Mouse (Mus musculus) G1E-ER4 (cell line): ENCODE data around the gene Hes1. TPM values are rescaled to one million over a fixed set of nuclear protein-coding genes. Genes with fewer than 3 reads are reported as not detected.

Experiments used
- GATA1 ChIP-seq: IDR thresholded peaks from one replicate; pipeline ENCODE4 v1.8.0; 2012; ENCODE audit warnings: low read length, inconsistent platforms
- polyA plus RNA-seq: library from polyadenylated mRNA; stranded (reverse); fragments of >175 nt; gene quantifications from 2 replicates; pipeline ENCODE4 v1.2.3, GENCODE M21; 2012

Hes1 gene
- polyA plus RNA-seq = 119 and 125 TPM in 2 replicates

DNA sequence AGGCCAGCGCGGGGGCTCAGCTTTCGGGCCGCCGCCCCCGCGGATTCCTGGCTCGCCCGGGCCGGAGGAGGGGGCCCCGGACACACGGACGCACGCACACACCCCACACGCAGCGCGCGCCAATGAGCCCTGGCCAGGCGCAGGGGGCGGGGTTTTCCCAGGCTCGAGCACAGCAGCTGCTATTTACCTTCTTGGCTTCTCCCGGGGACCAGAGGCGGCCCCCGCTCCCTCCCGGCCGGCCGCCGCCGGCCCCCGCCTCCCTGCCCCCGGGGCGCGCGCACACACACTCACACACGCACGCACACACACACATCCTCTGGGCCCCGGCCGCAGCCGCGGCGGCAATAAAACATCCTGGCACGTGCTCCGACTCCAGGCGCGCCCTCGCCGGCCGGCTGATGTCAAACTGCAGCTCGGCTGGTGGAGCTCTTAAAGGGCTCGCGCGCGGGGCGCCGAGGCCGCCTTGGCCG lies at the start of gene Hes1:
Gene Hes1, plus strand, starts transcription at position 401 of the 470 bp plus-strand sequence.
- no peak for TF ChIP-seq GATA1

DNA sequence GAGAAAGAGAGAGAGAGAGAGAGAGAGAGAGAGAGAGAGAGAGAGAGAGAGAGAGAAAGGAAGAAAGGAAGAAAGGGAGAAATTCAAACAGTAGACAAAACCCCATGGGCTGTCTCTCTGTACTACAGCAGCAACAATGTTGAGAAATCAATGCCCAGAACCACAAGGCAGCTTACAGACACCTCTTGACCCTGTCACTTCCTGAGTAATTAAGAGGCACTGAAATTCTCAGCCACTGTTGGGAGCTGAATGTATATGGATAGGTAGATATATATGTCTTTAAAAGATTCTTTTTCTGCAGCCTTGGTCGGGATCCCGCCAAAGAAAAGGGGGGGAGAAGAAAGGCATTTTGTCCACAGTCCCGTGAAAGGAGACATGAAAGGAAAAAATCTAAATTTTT lies 48.1 kb upstream of the Hes1 start:
- TF ChIP-seq GATA1 = no peak

DNA sequence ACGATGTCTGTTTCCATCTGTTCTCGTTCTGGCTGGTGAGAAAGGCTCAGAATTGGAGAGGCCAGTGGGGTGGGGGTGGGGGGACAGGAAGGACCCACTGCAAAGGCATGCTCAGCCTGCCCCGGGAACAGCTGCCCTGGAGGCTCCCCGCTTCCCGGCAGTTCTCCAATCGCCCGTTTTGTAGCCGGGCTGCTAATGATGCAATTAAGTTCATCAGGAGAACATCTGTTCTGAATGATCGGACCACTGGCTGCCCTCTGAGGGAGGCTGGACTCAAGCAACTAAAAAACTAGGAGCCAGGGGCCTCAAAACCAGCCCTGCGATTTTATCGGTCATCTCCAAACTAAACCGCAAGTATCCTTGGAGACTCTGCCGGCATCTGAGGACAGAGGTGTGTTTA lies 44.1 kb upstream of the Hes1 start:
- no peak for TF ChIP-seq GATA1

DNA sequence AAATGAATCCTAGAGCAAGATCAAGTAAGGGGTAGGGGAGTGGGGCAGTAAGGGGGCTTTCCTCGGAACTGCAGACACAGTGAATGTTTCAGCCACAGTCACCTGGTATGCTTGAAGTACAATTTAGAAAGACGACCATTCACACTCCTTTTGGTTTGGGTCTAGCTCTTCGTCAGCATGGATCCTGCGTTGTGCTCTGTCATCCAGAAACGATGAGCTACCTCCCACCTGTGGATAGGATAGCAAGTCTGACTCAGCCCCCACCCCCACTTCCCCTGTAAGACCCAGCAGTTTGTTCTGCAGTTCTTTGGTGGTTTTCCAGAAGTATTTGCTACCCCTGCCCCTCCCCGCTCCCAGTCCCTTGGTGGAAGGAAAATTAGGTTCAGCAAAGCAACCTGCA lies 41.8 kb upstream of the Hes1 start:
- no peak for TF ChIP-seq GATA1

DNA sequence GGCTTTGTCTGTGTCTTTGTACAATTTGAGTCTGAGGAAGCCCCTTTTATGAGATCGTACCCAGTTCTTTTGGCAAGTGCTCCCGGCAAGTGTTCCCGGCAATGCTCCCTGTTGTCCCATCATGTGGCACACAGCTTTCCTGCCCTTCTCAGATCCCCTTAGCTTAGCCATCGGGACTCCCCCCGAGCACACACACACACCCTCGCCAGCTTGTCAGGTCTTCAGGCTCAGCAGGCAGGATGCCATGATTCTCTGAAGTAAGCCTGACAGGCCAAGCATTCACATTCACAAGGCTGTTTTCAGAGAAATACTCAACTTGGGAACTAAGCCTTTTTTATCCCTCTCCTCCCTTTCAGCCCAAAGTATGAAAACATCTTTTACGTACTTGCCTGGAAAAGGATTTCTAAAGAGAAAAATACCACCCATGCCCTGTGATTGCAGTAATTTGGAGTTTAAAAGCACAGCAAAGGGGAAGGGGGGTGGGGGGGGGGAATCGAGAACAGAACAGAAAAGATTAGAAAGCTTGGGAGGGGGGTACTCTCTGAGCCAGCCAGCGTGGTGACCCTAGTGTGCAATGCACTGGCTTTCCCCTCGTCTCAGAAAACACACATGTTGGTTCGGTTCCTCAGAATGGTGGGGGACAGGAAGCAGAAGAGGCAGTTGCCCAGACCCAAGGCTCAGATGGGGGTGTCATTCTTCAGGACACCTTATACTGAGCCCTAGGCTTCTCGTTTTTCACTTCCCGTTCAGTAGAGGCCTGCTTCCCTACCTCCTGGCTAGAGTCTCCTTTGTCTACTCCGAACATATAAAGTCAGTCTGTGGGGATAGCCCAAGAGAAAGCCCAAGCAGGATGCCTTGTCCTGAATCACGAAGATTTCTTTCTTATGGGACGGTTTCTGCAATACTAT lies 41.0 kb upstream of the Hes1 start:
- no peak for TF ChIP-seq GATA1

DNA sequence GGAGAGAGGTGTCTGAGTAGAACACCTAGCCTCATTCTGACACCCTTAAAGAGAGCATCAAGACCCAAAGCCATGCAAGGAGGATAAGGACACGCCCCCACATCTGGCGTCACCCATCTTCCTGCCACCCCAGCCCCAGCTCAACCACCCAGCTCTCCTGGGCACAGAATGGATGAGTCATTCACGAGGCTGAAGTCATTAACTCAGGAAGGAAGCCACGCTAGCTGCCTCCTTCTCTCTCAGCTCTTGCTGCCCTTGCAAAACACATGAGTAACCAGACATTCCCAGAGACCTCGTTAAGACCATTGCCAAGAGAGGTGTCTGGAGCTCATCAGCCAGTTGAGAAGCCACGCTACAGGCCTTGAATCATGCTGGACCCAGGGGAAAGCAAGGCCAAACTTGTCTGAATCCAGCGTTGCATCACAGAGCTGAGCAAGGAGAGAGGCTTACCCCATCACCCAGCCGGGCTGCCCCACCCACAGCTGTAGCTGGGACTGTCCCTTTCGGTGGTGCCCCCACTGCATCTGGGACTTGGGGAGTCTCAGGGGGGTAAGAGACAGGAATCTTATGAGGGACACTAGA lies 39.4 kb upstream of the Hes1 start:
- no peak for TF ChIP-seq GATA1

DNA sequence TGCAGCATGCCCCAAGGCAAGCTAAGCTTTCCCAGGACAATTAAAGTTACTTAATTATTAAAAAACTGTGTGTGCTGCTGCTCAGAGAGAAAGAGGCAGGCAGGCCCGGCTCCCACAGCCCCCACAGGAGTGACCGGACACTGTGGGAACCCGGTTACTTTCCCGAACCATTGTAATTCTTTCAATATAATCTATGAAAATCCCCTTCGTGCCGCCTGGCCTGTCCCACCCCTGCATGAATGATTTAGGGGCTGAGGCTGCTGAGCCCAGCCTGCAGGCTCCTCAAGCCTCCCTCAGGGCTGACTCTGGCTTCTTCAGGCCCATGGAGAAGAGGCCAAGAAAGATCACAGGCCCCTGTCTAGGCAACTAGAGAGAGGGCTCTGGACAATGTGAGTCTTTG lies 36.0 kb upstream of the Hes1 start:
- no peak for TF ChIP-seq GATA1

DNA sequence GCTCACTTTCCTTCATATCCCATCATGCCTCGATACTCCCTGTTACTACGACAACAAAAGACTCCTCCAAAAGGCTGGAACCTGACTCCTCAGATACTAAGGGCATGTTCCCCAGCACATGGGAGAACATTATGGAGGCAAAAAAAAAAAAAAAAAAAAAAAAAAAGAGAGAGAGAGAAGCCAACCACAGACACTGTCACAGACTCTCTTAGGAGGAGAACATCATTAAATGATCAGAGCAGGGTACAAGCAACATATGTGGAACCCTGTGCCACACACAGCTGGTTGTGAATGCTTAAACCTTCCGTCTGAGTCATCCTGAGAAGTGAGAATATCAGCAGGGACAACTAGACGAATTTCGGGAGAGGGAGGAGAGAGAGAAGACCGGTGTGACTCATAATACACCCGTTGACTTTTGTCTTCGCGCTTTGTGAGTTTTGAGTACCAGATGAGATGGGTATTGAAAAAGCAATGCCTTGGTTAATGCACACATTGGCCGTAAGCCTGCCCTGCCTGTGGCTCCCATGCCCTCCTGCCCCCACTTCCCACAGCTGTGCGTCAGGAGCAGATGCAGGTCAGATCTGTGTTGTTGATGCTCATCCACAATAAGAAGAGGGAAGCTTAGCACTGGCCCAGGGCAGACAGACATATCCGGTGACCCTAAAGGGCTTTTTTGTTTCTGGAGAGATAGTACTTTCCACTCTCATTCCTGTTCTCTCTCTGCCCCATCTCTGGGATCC lies 34.8 kb upstream of the Hes1 start:
- TF ChIP-seq GATA1 = no peak

DNA sequence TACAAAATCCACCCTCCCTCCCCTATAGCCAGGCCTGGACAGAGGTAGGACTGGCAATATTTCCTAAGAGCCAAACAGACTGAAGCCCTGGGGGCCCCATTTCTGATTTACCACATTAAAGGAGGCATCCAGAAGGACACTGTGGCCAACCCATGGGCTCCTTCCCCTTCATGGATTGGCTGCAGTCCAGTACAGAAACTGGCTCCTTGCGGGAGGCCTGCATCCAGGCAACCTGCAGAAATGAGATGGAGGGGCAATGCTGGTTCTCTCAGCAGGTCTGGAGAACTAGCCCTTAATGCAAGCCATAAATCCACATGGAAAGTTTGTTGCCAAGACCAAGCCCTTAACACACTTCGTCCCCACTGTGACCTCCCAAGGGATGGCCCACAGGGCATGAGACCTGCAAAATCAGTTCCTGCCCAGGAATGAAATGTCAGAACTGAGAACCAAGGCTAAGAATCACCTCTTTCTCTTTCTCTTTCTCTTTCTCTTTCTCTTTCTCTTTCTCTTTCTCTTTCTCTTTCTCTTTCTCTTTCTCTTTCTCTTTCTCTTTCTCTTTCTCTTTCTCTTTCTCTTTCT lies 31.8 kb upstream of the Hes1 start:
- no peak for TF ChIP-seq GATA1

DNA sequence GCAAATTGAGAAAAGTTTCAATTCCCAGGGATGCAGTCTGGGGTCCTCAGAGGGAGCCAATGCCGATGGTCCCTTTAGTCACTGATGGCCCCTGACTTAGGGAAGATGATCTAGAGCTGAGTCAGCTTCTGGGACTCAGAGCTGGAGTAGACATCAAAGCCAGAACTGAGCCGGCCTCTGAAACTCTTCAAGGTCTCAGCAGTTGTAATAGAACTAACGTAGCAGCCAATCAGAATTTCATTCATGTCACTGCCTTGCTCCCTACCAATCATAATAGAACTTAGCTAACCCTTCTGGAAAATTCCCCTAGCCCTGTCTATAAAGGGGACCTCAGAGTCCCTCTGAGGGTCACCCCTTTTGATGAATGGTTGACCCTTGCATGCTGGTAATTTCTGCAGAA lies 30.8 kb upstream of the Hes1 start:
- no peak for TF ChIP-seq GATA1

DNA sequence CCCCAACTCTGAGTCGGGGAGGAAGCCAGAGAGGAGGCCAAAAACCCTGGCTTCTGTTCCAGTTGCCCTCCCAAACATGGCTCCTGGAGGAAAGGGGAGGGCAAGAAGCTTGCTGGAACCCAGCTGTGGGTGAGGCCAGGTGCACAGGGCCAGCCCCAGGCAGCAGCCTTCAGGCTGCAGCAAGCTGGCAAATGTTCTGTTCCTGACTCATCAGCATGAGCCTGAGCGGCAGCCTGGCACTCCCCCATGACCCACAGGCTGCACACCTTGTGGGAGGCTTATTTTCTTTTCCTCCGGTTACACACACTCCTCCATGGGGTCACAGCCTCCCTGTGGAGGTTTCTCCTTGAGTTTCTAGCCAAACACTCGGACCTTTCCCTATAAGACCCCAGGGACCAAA lies 30.2 kb upstream of the Hes1 start:
- no peak for TF ChIP-seq GATA1

DNA sequence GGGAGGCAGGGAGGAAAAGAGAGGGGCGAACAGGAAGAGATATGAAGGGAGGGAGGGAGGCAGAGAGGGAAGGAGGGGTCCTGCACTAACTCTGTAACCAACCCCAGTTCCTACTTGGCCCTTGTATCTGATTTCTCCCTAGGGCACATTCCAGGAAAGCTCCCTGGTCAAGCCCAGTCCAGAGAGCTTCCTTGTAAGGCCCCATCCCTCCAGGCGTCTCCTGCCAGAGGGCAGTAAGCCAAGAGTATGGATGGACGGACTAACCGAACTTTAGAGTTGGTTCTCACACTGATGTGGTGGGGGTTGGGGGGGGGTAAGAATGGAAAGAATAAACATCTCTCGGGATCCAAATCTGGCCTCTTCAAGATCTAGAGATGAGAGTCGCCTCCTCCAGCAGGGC lies 29.7 kb upstream of the Hes1 start:
- no peak for TF ChIP-seq GATA1

DNA sequence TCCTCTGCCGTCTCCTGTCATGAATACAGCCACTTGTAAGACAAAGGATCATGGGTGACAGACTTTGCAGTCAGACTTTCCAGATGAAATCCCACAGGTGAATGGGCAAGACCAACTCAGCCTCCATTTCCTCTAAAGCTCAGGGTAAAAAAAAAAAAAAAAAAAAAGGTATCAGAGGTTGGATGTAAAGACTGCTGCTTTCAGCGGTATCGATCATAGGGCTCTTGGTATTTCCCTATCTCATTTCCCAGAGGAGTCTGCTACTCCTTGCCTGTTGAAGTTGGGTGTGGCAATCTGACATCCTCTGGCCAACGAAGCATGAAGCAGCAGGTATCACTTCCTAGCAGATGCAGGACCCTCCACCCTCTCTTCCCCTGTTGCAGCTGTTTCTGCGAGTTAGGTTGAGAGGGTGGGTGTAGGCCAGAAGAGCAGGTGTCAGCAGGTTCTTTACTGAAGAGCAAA lies 29.2 kb upstream of the Hes1 start:
- no peak for TF ChIP-seq GATA1

DNA sequence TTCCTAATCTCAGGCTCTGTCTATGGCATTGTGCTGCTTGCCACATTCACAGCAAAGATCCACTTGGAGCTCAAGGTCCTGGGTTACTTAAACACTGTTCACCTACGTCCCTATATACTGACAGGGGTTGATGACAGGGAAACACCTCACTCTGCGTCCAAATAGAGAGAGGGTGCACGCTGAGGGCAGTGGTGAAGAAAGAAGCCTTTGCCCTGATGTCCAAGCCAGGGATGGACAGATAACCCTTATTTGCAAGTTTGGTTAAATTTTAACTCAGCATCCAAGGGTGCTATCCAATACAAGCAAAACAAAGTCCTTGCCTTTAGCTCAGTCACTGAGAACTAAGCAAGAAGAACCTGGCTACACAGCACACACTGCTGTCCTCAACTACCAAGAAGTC lies 28.1 kb upstream of the Hes1 start:
- no peak for TF ChIP-seq GATA1

DNA sequence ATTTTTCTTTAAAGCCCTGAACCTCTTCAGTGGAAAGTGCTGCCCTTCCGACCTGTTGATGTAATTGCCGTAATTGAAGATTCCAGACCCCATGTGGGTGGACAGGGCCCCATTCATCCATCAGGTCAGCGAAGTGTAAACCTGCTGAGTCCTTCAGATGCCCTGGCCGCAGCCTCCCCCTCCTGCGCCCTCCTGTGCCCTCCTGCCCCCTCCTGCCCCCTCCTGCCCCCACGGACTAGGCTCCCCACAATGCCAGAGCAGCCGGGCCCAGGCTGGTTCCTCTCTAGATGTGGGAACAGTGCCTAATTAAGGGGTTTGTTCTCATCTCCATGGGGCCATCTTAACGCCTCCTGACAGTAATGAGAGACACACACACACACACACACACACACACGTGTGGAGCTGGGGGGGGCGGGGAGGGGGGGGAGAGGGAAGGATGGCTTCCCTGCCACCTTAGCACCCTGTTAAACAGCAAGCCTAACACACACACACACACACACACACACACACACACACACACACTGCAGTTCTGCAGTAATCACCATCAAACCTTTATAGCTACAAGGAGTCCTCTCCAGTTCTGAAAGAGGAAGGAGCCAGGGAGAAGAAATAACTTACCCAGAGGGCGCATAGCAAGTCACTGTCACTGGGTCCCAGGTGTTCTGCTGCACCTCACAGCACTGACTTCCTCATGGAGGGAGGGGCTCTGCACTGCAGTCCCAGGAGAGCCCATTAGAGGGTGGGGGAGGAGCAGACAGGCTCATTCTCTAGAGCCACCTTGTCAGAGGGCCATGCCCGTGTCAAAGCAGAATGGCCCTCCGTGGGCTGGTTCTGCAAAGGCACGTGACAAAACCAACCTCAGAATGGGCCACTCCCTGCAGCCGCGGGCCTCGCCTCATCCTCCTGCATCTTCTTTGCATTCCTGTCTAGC lies 25.3 kb upstream of the Hes1 start:
- no peak for TF ChIP-seq GATA1

DNA sequence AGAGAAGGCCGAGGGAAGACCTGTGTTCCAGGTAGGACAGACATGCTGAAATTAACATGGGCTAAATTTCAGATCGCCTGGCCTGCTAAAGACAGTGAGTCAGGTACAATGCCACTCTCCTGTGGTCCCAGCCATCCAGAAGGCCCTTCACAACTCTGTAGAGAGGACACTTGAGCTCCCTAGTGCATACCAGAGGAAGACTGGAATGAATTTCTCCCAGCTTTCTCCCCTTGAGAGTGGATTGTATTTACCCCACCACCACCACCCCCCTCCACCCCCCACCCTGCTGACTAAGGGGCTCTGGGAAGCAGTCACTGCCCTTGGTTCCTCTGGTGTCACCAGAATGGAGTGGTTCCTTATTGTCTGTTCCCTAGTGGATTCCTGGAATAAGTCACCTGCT lies 24.3 kb upstream of the Hes1 start:
- no peak for TF ChIP-seq GATA1
